Mouse (Mus musculus) v-Abl transformed pro-B cells (cell line): ENCODE measurements at regions not wholly inside any gene's neighbourhood (a gene's known extent, or its start where the extent isn't known, plus 50 kb on each side); places are given as distances from the start of the nearest gene placed in this dataset.

Experiments used
- in situ Hi-C, 2 experiments: fragments of 400-800 bp; cut with MboI; formaldehyde crosslinking; loops; one replicate each; pipeline ENCODE4 v1.15.1; 2025; ENCODE audit not compliant: unreplicated experiment in 2 of 2

- in situ Hi-C loops, result no loop called here
These were observed 104.3 kb downstream of the Fam168b start for GRCm38 (mm10) chr1:34738386-34739067.

DNA sequence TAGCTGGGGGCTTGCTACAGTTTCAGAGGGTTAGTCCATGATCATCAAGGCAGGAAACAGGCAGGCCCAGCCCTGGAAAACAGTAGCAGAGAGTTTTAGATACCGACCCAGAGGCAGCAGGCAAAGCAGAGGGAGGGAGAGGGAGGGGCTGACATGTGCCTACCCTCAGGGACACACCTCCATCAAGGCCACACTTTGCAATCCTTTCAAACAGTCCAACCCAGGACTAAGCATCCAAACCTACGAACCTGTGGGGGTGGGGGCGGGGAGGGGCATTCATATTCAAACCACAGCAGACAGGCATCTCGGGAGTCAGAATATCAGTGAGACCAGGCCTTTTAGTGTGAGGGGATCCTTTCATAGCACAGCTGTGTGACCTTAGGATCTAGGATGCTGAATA is 103.2 kb downstream of the Fam168b start:
- in situ Hi-C loops, result loop anchor here (5.0 kb wide), 1 partner anchor 128 kb away; no protein-coding TSS in a partner anchor

- in situ Hi-C loops, result loop anchor here (5.0 kb wide), 1 partner anchor 126 kb away; no protein-coding TSS in a partner anchor
These were observed 102.0 kb downstream of the Fam168b start for GRCm38 (mm10) chr1:34740891-34741290.

DNA sequence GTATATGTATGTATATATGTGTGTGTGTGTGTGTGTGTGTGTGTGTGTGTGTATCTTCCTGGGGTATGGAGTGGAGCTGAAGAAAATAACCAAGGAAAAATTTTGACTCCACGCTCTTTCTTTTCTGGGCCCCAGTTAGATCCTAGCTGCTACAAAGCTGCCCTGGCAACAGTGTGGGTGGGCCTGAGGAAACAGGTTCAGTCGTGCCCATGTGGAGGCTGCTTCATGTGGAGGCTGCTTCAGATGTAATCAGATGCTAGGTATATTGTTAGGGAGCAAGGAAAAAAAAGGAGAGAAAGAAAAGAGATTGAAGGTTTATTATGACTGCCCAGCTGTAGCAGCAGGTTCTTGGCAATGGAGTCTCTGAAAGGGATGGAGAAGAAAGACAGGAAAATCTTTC is 100.6 kb downstream of the Fam168b start:
- in situ Hi-C loops, result loop anchor here (5.0 kb wide), 1 partner anchor 125 kb away; no protein-coding TSS in a partner anchor

DNA sequence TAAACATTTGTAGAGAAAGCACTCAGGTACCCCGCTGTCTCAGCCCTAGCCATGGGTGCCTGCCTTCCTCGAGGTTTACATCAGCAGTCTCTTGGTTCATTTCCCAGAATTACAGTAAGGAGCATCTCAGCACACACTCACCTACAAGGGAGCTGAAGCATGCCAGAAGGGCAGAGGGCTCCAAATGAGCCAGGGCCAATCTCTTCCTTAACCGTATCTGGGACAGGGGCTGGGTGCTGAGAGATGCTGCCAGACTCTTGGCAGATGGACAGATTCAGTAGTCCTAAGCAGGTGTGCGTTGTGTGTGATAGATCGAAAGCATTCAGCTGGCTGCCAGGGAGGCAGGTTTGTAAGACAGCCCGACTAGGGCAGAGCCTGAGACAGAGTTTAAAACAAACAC is 97.0 kb downstream of the Fam168b start:
- in situ Hi-C loops, result no loop called here

GRCm38 (mm10) chr1:34749161-34750040 is 93.5 kb downstream of the Fam168b start:
- in situ Hi-C loops, result no loop called here

- in situ Hi-C loops, result no loop called here
These were observed 92.5 kb downstream of the Fam168b start for GRCm38 (mm10) chr1:34750061-34751054.

- in situ Hi-C loops, result no loop called here
These were observed 91.7 kb downstream of the Fam168b start for GRCm38 (mm10) chr1:34751128-34751527.

DNA sequence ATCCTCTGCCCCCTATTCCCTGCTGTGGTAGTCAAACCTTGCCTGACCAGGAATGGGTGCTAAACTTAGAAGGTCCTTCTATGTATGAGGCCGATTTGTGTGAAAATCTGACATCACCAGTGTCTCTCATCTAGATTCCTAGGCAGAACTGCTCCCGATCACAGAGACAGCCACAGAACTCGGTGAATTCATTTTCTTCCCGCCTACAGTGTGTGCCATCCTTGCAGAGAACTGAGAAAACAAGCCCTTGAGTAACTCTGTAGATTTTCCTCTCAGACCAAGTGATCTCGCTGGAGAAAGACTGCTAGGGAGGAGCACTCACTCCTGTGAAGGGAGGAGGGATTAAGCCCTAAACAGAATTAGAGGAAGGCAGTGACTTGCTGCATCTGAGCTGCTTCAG is 89.3 kb downstream of the Fam168b start:
- in situ Hi-C loops, result no loop called here

GRCm38 (mm10) chr1:34760547-34760946 is 82.3 kb downstream of the Fam168b start:
- in situ Hi-C loops, result no loop called here

GRCm38 (mm10) chr1:34761436-34761835 is 81.4 kb downstream of the Fam168b start:
- in situ Hi-C loops, result no loop called here

DNA sequence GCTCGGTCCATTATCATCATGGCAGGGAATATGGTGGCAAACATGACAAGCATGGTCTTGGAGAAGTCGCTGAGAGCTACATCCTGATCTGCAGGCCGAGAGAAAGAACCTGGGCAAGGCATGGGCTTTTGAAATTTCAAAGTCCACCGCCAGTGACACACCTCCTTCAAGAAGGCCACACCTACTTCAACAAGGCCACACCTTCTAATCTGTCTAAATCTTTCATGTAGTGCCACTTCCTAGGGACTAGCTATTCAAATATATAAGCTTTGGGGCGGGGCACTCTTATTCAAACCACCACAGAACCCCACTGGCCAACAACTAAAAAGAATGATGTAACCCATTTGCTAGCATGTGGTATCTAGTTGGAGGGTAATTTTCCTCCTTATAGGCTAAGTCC is 81.0 kb downstream of the Fam168b start:
- in situ Hi-C loops, result no loop called here
